Mouse (Mus musculus): ENCODE data around the gene Inmt.

- TF ChIP-seq EP300 (IDR thresholded peaks at IDR 0.05; ENCODE audit: low read depth) (no peak), CTCF (IDR thresholded peaks at IDR 0.05; ENCODE audit: low read depth) (no peak)
These were observed 613 bp upstream of the Inmt start for GRCm38 (mm10) chr6:55175456-55175855.

Measured in heart, postnatal 0 days (tissue).